Mouse (Mus musculus) right cerebral cortex, adult 18-20 months (tissue): ENCODE results near the gene Celsr3.

ENCODE experiments used
- DNase-seq: peaks from one replicate; pipeline ENCODE4 v3.0.0; 2022; ENCODE audit warnings: mixed read lengths

The Celsr3 gene

DNA sequence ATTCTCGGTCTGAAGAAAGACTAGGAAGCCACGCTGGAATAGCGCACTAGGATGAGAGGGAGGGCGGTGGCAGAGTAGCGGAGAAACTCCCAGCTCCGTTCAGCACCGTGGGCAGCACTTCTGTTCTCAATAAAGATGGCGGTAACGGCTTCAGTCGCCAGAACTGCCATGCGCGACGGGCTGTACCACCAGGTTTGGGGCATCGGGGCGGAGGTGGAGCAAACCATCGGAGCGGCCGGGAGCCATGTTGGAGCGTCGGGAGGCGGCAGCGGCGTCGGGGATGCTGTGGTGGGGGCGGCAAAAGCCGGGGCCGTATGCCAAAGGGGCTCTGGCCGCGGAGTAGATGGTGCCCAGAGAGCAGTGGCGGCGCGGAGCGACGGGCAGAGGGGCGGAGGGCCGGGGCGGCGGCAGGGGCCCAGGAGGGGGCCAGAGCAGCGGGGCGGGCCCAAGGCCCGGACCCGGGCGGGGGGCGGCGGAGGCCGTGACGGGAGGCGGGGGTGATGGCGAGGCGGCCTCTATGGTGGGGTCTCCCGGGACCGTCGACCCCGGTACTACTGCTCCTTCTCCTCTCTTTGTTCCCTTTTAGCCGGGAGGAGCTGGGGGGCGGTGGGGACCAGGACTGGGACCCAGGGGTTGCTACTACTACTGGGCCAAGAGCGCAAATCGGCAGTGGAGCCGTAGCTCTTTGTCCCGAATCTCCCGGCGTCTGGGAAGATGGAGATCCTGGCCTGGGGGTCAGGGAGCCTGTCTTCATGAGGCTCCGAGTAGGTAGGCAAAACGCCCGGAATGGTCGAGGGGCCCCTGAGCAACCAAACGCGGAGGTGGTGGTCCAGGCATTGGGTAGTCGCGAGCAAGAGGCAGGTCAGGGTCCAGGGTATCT lies at the start of gene Celsr3:
Celsr3 (plus strand) TSS at position 501 of the 880 bp plus-strand sequence.
- DNase-seq = peak; percentile 94

DNA sequence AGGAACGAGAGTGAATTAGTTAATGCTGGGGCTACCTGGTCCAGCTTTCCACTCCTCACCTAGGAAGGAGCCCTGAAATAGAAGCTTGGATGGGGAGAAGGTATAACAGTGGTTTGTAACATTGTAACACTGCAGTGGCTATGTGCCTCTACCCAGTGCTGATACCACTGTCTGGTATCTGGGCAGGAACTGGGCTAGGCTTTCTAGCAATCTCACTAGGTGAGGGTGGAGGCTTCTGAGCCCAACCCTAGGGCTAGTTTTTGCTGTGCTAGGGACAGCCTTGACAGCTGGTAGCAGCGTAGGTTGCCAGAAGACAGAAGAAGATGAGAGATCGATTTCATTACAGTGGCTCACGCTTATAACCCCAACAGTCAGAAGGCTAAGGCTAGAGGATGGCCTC lies 49.5 kb upstream of the Celsr3 start:
- no peak for DNase-seq

DNA sequence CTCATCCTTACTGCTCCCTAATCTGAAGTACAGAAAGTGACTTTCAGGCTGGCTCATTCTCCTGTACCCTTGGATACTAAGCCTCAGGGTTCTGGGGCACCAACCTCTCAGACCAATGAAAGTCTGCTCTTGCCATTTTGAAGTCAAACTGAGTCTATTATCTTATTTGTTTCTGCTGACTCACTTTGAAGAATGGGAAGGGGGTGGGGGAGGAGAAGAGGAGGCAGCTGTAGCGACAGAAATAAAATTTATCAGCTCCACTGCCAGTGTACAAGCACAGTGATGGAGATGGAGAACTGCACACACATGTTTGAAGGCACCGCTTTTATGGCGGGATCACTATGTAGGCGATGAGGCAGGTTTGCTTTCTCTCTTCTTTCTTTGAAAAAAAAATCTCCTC lies 48.8 kb upstream of the Celsr3 start:
- no peak for DNase-seq

DNA sequence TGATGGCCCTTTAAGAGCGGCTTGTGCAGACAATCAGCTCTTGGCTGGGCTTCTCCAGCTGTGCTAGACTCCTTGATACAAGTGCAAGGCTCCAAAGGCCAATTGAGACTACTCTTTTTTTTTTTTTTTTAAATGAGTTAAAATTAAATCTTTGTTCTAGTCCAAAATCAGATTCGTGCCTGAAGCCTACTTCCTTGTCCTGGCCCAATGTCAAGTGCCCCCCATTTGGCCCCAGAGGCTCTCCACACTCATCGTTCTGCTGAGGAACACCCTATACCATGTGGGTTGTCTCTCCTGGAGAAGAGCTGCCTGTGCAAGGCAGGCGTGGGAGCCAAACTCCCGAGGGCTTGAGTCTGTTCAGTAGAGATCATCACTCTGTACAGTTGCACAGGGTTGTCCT lies 45.2 kb upstream of the Celsr3 start:
- DNase-seq = no peak

DNA sequence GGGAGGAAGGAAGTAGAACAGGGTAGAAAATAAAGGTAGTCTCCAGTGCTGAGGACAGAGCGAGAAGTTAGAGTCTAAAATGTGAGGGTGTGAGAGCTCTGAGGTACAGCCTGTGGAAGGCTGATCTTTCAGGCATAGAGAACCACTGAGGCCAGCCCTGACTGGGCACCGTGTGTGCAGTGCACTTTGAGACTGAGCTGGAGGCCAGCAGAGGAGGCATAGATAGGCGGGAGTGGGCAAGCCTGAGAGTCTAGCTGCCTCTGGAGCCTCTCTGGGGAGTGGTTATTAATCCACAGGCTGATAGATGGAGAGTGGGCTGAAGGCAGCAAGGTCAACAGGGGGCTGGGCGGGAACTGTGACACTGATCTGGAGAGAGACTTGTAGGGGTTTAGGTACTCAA lies 44.2 kb upstream of the Celsr3 start:
- no peak for DNase-seq

DNA sequence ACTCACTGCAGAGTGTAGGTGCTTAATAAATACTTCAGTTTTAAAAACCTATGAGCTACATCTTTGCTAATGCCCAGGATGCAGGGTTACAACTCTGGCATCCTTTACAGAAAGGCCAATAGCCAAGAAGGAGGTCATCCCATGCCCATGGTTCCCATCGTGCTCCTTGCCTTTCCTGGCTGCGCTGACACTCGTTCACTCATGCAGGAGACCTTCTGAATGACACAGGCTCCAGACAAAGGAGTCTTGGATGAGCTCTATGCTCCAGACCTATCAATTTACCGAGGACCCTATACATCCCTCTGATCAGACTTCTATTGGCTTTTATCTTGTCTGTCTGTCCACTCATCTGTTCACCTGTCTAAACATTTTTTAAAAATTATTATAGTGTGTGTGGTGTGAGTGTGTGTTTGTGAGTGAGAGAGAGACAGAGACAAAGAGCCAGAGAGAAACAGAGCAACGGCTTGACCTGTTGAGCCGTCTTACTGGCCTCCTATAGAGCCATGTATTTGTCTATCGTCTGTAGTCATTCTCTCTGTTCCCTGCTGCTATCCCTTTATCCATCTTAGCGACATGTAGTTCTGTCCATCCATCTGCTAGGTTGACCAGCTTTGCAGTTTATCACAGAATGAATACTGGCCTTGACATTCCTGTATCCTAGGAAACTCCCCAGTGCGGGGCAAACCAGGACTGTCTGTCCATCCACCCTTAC lies 43.1 kb upstream of the Celsr3 start:
- no peak for DNase-seq

DNA sequence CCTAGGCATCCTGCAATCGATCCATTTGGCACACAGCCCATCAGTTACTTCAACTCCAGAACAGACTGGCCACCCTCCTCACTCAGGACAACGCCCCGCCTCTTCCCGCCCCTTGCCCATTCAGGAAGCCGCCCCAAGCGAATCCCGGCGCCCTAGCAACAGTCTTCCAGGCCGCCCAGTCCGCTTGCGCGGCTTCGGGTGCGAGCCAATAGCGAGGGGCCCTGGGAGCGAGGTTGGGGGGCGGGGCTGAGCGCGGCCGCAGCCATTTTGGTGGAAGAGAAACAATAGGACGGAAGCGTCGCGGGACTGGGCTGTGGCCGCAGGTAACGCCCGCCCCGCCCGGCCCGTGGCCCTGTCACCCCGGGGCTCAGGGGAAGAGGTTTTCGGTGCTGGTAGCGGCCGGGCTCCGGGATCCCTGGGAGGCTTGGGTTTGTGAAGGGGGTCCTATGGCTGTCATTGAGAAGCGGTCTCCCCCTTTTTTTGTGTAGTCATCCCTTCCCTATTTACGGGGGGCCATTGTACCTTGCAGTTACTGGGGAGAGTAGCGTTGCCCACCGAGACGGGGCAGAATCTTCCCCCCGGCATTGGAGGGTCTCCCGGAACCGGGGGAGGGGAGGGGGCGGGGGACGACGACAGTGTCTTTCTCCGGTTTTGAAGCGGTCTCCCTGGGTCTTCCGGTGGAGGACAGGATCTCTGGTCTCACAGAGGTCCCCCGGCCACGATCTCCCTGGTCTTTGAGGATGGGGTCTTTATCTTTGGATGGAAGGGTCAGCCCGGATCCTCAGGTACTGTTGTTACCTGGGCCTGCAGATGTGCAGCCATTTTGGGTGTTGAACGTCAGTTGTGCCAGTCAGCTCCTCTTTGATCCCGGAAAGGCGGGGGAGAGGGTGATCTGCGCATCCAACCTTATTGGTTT lies 42.3 kb upstream of the Celsr3 start, which contains the start of gene Ip6k2:
Ip6k2 (plus strand) TSS at position 249 of the 916 bp plus-strand sequence.
- DNase-seq = peak; percentile 97

DNA sequence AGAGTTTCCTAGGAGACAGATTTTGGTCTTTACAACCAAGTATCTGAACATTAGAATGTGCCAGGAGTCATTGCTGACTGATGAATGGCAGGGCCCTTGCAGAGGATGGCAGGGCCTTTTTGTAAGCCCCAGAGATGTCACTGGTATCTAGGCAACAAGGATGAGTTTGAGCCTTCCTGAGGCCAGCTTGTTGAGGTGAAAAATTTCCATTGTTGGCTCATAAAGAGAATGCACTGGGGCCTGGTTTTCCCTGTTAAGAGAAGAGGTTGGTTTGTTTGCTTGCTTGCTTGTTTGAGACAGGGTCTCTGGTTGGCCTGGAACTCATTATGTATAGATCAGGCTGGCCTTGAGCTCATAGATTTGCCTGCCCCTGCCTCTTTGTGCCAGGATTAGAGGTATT lies 40.7 kb upstream of the Celsr3 start:
- DNase-seq = no peak

DNA sequence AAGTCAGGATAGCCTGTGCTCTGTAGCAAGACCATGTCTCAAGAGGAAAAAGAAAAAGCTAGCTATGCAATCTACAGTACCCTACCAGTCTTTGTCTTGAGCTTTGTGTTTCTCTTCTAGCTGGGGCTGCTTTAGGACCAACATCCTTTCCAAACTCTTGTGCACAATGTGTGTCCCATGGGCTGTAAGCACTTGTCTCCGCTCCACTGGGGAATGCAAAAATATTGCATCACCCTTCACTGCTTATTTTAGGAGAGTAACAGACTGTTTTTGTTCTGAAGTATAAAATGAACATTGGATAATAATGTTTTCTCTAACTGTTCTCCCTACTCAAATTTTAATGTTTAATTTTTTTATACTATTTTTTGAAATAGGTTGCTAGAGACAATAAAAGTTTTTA lies 39.6 kb upstream of the Celsr3 start:
- no peak for DNase-seq

DNA sequence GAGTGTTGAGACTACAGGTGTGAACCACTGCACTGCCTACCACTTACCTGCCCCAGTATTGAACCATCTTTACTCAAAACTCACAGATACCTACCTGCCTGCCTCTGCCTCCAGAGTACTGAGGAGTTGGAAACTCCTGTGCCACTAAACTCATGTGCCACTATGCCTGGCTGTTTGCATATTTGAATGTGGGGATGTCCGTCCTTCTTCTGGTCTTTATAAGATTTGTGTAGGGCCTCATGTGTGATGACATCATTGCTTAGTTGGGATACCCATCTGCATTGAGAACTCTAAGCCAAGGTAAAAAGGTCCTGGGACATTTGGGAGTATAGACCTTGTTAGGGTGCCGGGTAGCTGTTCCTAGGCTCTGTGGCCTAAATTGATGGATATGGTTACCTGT lies 39.0 kb upstream of the Celsr3 start:
- DNase-seq = no peak

DNA sequence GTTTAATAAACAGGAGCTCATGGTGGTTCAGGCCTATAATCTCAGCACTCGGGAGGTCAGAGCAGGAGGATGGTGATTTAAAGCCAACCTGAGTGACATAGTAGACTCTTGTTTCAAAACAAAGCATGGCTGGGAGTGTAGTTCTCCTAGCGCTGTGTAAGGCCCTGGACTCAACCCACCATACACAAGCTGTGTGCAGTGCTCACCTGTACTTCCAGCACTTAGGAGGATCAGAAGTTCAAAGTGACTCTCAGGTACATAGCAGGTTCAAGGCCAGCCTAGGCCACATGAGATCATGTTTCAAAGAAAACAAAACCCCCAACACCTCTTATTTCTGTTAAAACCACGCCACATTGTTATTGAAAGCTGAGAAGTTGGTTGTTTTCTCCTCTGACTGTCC lies 37.4 kb upstream of the Celsr3 start:
- DNase-seq = no peak

DNA sequence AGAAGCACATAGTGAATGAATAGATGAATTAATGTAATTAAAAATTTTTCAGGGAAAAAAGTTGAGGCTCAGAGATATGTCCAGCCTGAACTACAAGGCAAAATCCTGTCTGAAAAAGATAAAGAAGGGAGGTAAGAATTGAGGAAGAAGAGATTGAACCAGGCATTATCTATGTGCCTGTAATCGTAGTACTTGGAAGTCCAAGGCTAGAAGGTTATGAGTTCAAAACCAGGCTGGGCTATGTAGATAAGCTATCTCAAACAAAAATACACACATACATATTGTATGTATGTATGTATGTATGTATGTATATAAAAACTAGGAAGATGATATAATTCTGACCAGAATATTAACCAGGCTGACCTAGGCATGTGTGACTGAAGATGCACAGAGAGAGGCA lies 33.8 kb upstream of the Celsr3 start:
- DNase-seq = no peak

DNA sequence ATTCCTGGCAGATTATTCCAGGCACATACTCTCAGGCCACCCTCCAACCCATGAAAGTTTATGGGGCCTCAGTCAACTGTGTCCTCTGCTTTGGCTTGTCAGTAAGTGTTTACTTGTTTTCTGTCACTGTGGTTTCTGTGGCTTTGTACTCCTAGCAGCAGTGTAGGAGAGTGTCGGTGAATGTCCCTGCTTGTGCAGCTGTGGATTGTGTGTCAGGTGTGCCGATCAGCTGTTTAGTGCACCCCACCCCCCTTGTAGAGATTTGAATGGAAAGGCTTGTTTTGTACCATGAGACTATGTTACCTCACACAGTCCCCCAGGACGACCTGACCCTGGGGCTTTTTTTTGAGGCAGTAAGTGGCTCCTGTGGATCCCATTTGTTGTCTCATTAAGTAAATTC lies 33.4 kb upstream of the Celsr3 start:
- DNase-seq = no peak

DNA sequence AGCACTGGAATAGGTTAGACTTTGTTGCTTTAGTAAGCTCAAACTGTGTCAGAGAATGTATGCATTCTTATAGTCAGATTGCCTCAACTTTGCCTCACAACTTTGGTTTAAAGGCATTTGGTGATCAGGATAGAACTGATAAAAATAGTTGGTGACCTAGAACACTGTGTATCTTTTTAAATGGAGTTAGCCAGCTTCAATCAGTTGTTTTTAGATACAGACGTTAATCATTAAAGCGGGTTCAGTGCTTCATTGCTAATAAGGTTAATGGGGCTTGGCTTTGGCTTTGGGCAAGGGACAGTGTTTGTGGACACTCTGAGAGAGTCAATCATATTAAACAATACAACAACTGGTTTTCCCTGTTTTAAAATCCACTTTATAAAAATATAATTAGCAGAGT lies 30.8 kb upstream of the Celsr3 start:
- DNase-seq = no peak

DNA sequence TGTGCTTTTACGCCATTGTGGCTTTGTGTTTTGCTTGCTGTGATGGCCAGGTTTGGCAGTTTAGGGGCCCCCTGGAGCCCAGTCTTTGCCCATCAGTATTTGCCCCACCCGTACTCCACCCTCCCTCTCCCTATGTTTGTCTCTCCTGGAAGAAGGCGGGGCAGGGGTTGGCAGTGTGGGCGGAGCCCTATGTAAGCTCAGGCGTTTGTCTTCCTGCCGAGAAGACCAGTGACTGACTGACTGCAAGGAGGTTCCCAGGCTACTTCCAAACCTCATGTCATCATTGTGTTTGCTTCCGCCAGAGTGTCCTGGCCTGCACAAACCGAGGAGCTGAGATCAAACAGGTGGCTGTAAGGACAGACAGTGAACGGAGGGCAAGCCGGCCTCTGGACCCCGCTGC lies 30.4 kb upstream of the Celsr3 start:
- no peak for DNase-seq

DNA sequence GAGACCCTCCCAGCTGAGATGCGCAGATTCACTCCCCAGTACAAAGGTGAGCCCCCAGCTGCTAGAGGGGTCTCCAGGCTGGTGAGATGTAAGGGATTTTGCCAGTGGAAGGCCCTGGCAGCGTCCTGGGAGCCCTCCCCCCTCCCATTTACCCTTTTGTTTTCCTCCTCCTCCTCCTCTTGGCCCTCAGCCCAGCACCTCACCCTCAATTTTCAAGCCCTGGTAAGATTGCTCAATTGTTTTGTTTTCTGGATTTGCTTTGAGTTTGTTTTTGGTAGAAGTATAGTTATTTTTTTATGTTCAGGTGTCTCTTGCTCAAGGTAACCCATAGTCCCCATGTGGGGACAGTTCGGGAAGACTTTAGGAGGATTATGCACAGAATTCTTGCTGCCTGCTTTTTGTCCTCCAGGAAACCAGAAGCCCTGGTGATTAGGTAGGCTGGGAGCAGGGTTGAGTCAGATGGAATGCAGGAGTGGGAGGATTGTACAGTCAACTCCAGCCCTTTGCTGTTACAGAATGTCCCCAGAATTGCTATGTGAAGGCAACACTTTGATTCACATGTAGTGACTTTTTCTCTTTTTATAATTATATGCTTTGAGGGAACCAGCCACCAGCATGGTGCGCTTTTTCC lies 29.7 kb upstream of the Celsr3 start:
- peak; percentile 63 for DNase-seq

DNA sequence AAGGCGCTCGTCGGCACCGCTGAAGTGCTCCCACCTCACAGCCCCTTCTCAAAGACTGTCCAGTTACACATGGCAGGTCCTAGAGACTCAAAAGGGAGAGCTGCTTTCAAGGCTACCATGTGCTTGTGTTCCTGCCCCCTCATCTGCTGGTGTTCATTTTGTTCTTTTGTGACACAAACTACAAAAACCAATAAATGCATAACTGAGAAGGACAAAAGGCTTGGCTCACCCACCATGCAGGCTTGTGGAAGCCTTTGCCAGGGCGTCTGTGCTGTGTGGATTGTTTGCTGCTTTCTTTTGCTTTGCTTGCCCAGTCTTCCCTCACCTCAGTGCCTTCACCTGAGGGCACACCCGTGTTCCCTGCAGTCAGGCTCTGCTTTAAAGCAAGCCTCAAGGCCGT lies 28.6 kb upstream of the Celsr3 start:
- DNase-seq = no peak

DNA sequence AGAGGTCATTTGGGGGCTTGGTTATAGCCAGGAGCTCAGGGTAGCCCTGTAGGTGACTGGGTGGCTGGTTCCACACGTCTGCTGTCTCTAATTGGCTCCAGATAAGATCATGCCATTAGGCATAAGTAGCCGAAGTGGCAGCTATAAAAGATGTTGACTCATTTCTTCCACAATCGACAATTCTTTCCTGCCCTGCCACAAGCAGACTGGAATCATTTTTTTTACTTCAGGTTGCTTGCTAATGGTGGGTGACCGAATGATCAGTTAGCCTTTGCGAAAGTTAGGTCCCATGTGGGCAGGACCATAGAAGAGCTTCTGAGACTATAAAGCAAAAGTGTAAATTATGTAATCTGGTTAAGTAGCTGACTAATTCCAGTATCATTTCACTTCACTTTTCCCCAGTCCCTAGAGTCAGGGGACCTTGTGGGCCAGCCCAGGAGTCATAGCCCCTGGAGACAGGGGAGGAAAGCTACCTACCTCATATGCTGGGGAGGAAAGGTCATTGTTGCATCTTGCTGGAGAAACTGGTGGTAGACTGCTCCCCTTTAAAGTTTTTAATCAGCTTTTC lies 27.5 kb upstream of the Celsr3 start:
- no peak for DNase-seq

DNA sequence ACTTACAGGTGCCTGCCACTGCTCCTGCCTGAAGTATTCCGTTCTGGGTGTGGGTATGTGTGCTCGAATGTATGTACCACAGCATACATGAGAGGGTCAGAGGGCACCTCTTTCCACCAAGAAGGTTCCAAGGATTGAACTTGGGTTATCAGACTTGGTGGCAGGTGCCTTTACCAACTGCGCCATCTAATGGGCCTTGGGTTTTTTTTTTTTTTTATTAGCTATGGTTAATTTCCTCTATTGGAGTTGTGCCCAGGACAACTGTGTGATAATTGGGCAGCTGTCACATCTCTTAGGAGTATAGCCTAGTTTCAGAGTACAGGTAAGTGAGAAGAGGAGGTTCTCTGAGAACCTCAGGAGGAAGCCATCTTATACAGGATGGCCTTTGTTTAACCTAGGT lies 26.6 kb upstream of the Celsr3 start:
- DNase-seq = no peak

DNA sequence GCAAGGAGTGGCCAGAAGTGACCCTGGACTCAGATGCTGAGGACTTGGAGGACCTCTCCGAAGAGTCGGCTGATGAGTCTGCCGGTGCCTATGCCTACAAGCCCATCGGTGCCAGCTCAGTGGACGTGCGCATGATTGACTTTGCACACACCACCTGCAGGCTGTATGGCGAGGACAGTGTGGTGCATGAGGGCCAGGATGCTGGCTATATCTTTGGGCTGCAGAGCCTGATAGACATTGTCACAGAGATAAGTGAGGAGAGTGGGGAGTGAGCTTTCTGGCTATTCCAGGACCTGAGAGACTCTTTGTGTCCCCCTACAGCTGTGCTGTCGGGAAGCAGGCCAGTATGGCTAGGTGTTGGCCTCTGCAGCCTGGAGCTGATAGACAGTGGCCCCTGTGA lies 20.4 kb upstream of the Celsr3 start:
- no peak for DNase-seq

DNA sequence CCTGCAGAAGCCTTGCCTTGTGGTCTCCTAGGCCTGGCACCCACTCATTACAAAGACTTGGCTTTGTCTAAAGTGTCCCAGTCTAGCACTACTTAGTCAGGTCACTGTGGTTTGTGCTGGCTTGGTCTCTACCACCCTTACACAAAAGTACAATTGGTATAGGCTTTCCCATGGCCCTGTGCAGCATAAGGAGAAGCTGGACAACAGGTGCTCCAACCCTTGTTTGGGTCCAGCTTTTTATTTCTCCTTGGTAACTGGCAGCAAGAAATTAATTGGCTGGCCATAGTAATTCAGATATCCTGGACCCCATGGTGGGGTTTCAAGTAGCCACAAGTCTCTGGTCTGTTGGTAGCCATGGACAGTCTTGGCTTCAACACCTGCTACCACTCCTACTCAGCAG lies 19.7 kb upstream of the Celsr3 start:
- no peak for DNase-seq

DNA sequence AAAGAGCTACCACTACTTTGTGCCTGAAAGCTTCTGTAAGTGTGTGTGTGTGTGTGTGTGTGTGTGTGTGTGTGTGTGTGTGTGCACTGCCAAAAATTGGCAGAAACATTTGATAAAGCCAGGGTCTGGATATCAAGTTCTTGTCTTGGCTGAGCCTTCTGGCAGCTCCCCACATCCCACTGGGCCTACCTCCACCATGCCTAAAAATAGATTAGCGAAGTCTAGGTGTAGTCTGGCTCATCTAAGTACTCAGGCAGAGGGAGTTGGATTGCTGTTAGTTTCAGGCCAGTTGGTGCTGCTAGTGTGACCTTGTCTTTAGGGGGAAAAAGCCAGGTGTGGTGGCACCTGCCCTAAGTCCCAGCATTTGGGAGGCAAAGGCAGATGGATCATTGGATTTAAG lies 19.3 kb upstream of the Celsr3 start:
- DNase-seq = no peak
